Mouse (Mus musculus) bone marrow macrophage, adult 2 months (primary cell): Measurements from ENCODE around the gene Rgs12.

Experiments used
- CTCF ChIP-seq: IDR thresholded peaks from 2 replicates; pipeline ENCODE4 v1.5.1; 2012; ENCODE audit warnings: low read depth, mild to moderate bottlenecking, low read length, moderate library complexity
- POLR2A ChIP-seq: IDR thresholded peaks from 2 replicates; pipeline ENCODE4 v1.6.1; 2012; ENCODE audit warnings: mild to moderate bottlenecking, low read depth, low read length, borderline replicate concordance

- TF ChIP-seq POLR2A (no peak), CTCF (no peak)
Observed at GRCm38 (mm10) chr5:34987396-34987795, 38.2 kb downstream of the Rgs12 start.
